Mouse (Mus musculus) heart, embryonic 12.5 days (tissue): ENCODE data around the gene Eif4b. TPM values are rescaled to one million over a fixed set of nuclear protein-coding genes. Genes with fewer than 3 reads are reported as not detected.

Experiments used
- ATAC-seq: fragments of 200-750 bp; cut with Nextera tagmentation; 2 replicates; pipeline ENCODE4 v1.8.0; 2017; ENCODE audit warnings: moderate TSS enrichment, moderate library complexity; ENCODE audit not compliant: insufficient number of reproducible peaks, low FRiP score
- H3K27ac ChIP-seq: fragments of 300-500 bp; sonication (generic); 2 replicates; pipeline ENCODE4 v1.5.1; 2016; ENCODE audit warnings: mild to moderate bottlenecking, moderate library complexity; ENCODE audit not compliant: poor library complexity, severe bottlenecking
- H3K27me3 ChIP-seq: fragments of 300-500 bp; sonication (generic); replicated peaks from 2 replicates; pipeline ENCODE4 v1.6.1; 2016; ENCODE audit warnings: mild to moderate bottlenecking, moderate library complexity
- H3K36me3 ChIP-seq: fragments of 300-500 bp; sonication (generic); 2 replicates; pipeline ENCODE4 v1.6.1; 2016; ENCODE audit warnings: mild to moderate bottlenecking, moderate library complexity
- H3K4me1 ChIP-seq: fragments of 300-500 bp; sonication (generic); replicated peaks from 2 replicates; pipeline ENCODE4 v1.6.1; 2016; ENCODE audit warnings: mild to moderate bottlenecking
- H3K4me2 ChIP-seq: fragments of 300-500 bp; sonication (generic); 2 replicates; pipeline ENCODE4 v1.6.1; 2016; ENCODE audit warnings: mild to moderate bottlenecking, moderate library complexity
- H3K4me3 ChIP-seq: fragments of 300-500 bp; sonication (generic); 2 replicates; pipeline ENCODE4 v1.5.1; 2016; ENCODE audit warnings: mild to moderate bottlenecking
- H3K9ac ChIP-seq: fragments of 300-500 bp; sonication (generic); 2 replicates; pipeline ENCODE4 v1.6.1; 2016; ENCODE audit warnings: mild to moderate bottlenecking, moderate library complexity
- H3K9me3 ChIP-seq: fragments of 300-500 bp; sonication (generic); replicated peaks from 2 replicates; pipeline ENCODE4 v1.6.1; 2016; ENCODE audit warnings: mild to moderate bottlenecking, moderate library complexity
- WGBS: fragments of 180-500 bp; shearing (Covaris S2); methylation state at CpG from one replicate; pipeline ENCODE4 v1.1.7; 2016; 5-methylcytosine and 5-hydroxymethylcytosine counted together
- polyA plus RNA-seq: library from polyadenylated mRNA; unstranded; fragments of >200 nt; fragmentation: Nextera tagmentation; extraction: Ambion mirVana; gene quantifications from 2 replicates; pipeline ENCODE4 v1.2.1, GENCODE M21; 2016

The Eif4b gene
- polyA plus RNA-seq, 1 experiment from 2014 or later = 80.2 TPM

- no peak for ATAC-seq
- no peak overlapping the region for H3K4me3 ChIP-seq
- H3K9ac ChIP-seq = no peak overlapping the region
- peaks cover 13% of the 10 kb centered on the region for H3K4me1 ChIP-seq
- H3K4me2 ChIP-seq = no peak overlapping the region
- no peaks in the 10 kb centered on the region for H3K27me3 ChIP-seq
- no peaks in the 10 kb centered on the region for H3K9me3 ChIP-seq
- WGBS = 73% methylated on average over 5 of the region's 5 CpGs
- peaks cover 81% of the 10 kb centered on the region for H3K36me3 ChIP-seq
- no peak overlapping the region for H3K27ac ChIP-seq
These were observed 47.0 kb downstream of the Eif4b start for GRCm38 (mm10) chr15:102120530-102120929.

DNA sequence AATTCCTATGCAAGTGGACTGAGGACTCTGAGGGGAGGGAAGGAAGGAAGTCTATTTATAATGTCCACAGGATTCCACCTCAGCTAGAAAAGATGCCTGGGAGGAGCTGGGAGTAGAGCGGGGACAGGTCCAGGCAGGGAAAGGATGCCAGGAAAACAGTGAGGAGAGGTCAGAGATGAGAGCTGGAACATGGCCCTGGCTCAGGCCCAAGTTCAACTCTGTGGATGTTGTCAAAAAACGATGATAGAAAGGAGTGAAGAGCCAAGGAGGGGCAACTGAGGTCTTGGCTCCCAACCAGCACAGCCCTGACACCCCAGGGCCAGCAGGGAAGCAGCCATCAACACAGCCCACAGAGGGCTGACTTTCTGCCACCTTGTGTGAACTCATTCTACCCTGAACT is 52.7 kb downstream of the Eif4b start:
- 35% methylated on average over 2 of the region's 2 CpGs for WGBS
- no peaks in the 10 kb centered on the region for H3K27me3 ChIP-seq
- peak overlapping the region; percentile 65 for H3K27ac ChIP-seq
- H3K9ac ChIP-seq = no peak overlapping the region
- no peak overlapping the region for H3K4me3 ChIP-seq
- peak; percentile 72 for ATAC-seq
- H3K9me3 ChIP-seq = no peaks in the 10 kb centered on the region
- peaks cover 16% of the 10 kb centered on the region for H3K4me1 ChIP-seq
- peaks cover 77% of the 10 kb centered on the region for H3K36me3 ChIP-seq
- H3K4me2 ChIP-seq = no peak overlapping the region

DNA sequence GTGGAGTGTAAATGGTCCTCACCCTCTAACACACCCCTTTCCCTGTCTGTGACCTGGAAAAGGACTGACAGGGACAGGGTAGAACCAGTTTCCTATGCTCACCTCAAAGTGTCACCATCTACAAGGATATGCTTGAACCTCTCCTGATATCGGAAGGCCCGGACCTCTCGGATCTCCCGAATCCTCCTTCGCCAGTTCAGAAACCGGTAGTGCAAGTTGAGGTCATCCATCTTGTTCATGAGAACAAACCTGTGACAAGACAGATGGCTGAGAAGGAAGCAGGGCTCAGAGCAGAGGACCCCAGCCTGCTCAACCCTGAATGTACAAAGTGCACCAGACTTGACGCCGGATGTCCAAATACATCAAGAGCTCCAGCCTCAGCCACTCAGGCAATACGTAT is 59.7 kb downstream of the Eif4b start:
- Histone ChIP-seq H3K9ac (no peak overlapping the region), H3K36me3 (peaks cover 53% of the 10 kb centered on the region), H3K4me2 (no peak overlapping the region), H3K27me3 (no peaks in the 10 kb centered on the region), H3K9me3 (no peaks in the 10 kb centered on the region), H3K4me1 (peaks cover 15% of the 10 kb centered on the region), H3K4me3 (no peak overlapping the region), H3K27ac (no peak overlapping the region)
- no peak for ATAC-seq
- 89% methylated on average over 9 of the region's 9 CpGs for WGBS

DNA sequence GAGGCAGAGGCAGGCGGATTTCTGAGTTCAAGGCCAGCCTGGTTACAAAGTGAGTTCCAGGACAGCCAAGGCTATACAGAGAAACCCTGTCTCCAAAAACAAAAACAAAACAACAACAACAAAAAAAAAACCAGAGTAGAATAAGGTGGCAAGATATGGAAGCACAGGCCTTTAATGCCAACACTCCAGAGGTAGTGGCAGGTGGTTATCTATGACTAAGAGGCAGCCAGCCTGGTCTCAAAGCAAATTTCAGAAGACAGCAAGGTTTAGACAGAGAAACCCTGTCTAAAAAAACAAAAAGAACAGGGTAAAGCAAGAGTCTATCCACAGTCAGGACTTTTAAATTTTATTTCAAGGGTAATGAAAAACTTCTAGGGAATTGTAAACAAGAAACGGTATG is 61.1 kb downstream of the Eif4b start:
- H3K4me2 ChIP-seq = peak overlapping the region; percentile 83
- peaks cover 41% of the 10 kb centered on the region for H3K36me3 ChIP-seq
- no peak overlapping the region for H3K4me3 ChIP-seq
- no peak overlapping the region for H3K9ac ChIP-seq
- peaks cover 15% of the 10 kb centered on the region for H3K4me1 ChIP-seq
- 87% methylated on average over 2 of the region's 2 CpGs for WGBS
- H3K9me3 ChIP-seq = no peaks in the 10 kb centered on the region
- H3K27me3 ChIP-seq = no peaks in the 10 kb centered on the region
- ATAC-seq = no peak
- H3K27ac ChIP-seq = no peak overlapping the region

DNA sequence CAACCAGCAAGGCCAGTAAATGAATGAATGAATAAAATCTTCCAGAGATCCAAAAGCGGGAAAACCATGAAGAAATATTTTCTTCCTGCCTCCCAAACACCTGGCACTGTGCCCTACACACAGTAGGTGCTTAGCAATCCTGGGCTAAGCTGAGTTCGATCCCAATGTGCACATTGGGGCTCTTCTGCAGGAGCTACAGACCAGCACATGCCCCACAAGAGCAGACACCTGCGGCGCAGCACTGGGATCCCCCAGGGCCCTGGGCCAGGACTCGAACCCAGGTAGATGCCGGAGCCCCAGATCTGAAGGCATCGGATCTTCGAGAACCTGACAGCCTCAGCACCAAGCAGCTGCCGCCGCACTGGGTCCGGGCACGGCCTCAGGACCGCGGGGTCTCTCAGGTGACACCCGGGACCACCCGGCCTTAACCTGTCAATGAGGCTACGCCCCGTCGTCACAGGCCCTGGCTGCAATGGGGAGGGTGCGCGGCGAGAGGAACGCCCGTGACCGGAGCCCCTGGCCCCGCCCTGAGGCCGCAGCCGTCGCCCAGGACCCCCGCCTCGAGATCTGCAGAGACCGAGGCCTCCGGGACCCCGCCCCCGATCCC is 62.1 kb downstream of the Eif4b start:
- 5% methylated on average over 35 of the region's 35 CpGs for WGBS
- H3K4me2 ChIP-seq = peak overlapping the region; percentile 83

DNA sequence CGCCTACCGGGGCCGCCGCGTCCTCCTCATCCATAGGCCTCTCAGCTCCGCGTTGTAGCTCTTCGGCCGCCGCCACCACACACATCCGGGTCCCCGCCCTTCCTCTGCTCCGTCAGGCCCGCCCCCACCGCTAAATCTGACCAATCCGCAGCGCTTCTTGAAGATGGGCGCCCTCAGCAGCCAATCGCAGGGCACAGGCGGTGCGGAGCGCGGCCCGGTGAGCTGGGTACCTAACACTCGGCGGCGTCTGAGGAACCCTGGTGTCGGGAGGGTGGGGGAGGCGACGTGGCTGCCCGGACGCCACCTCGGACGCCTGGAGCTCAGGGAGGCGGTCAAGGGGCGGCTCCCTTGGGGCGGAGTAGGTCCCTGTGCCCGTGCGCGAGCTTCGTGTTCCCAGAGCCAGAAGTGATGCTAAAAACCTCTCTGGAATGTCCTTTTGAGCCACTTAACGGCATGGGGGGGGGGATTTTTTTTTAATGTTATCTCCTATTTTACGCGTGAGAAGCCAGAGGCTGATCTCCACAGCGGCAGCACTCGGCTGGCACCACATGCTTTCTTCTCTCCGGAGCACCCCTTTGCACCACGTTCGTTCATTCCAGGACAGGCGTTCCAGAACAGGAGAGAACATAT is 62.7 kb downstream of the Eif4b start, which contains the start of gene Spryd3:
TSS of gene Spryd3 (minus strand) at position 106 of the 630 bp plus-strand sequence.
- 0 out of 2 replicates have a peak, but pooled peaks cover 2% of the 10 kb centered on the region for H3K27me3 ChIP-seq
- peak; percentile 100 for ATAC-seq
- peaks cover 25% of the 10 kb centered on the region for H3K36me3 ChIP-seq
- H3K4me2 ChIP-seq = peak within 1 kb of the TSS; percentile 83
- peak within 1 kb of the TSS; percentile 96 for H3K4me3 ChIP-seq
- peaks cover 15% of the 10 kb centered on the region for H3K4me1 ChIP-seq
- H3K9ac ChIP-seq = peak within 1 kb of the TSS; percentile 92
- no peaks in the 10 kb centered on the region for H3K9me3 ChIP-seq
- WGBS = 1% methylated on average over 50 of the region's 50 CpGs
- H3K27ac ChIP-seq = peak within 1 kb of the TSS; percentile 73

More for the DNA sequence above, 62.1 kb downstream of the Eif4b start:
- no peaks in the 10 kb centered on the region for H3K9me3 ChIP-seq
- peaks cover 32% of the 10 kb centered on the region for H3K36me3 ChIP-seq
- peak overlapping the region; percentile 72 for H3K27ac ChIP-seq
- 0 out of 2 replicates have a peak, but pooled peaks cover 2% of the 10 kb centered on the region for H3K27me3 ChIP-seq
- H3K4me3 ChIP-seq = peak overlapping the region; percentile 96
- H3K4me1 ChIP-seq = peaks cover 15% of the 10 kb centered on the region
- ATAC-seq = peak; percentile 5; the same call in 1 of the 2 replicates
- peak overlapping the region; percentile 92 for H3K9ac ChIP-seq

DNA sequence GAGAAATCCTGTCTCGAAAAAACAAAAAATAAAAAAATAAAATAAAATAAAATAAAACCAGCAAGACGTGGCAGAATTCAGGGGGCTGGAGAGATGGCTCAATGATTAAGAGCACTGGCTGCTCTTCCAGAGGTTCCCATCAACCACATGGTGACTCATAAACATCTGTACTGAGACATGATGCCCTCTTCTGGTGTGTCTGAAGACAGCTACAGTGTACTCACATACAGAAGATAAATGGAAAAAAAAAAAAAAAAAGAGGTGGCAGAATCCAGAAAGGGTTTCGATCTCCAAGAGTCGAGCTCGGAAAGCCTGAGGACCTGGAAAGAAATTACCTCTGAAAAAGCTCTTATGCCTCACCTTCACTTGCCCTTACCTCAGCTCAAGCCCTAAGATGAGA is 67.5 kb downstream of the Eif4b start:
- no peaks in the 10 kb centered on the region for H3K9me3 ChIP-seq
- 88% methylated on average over 5 of the region's 5 CpGs for WGBS
- no peak overlapping the region for H3K27ac ChIP-seq
- H3K4me3 ChIP-seq = no peak overlapping the region
- no peak for ATAC-seq
- H3K27me3 ChIP-seq = peaks cover 36% of the 10 kb centered on the region
- no peak overlapping the region for H3K4me2 ChIP-seq
- no peak overlapping the region for H3K9ac ChIP-seq
- H3K36me3 ChIP-seq = no peaks in the 10 kb centered on the region
- H3K4me1 ChIP-seq = peaks cover 25% of the 10 kb centered on the region

- Histone ChIP-seq H3K4me3 (no peak overlapping the region), H3K27ac (no peak overlapping the region), H3K9me3 (no peaks in the 10 kb centered on the region), H3K9ac (no peak overlapping the region), H3K4me1 (peaks cover 23% of the 10 kb centered on the region), H3K4me2 (no peak overlapping the region), H3K27me3 (peaks cover 40% of the 10 kb centered on the region), H3K36me3 (no peaks in the 10 kb centered on the region)
- no peak for ATAC-seq
- whole genome bisulfite sequencing = 46% methylated on average over 23 of the region's 23 CpGs
These were observed 69.6 kb downstream of the Eif4b start for GRCm38 (mm10) chr15:102142914-102143912.

GRCm38 (mm10) chr15:102144274-102144711 is 70.7 kb downstream of the Eif4b start, which contains the start of gene Igfbp6:
Gene Igfbp6, plus strand, starts transcription at chr15:102144362.
- Histone ChIP-seq H3K9ac (peak within 1 kb of the TSS; percentile 37; the same call in 1 of the 2 replicates), H3K4me3 (peak within 1 kb of the TSS; percentile 27), H3K27ac (no peak within 1 kb of the TSS), H3K9me3 (no peaks in the 10 kb centered on the region), H3K36me3 (no peaks in the 10 kb centered on the region), H3K4me2 (peak within 1 kb of the TSS; percentile 54), H3K27me3 (peaks cover 40% of the 10 kb centered on the region), H3K4me1 (peaks cover 23% of the 10 kb centered on the region)
- ATAC-seq = no peak
- WGBS = 8% methylated on average over 22 of the region's 22 CpGs

DNA sequence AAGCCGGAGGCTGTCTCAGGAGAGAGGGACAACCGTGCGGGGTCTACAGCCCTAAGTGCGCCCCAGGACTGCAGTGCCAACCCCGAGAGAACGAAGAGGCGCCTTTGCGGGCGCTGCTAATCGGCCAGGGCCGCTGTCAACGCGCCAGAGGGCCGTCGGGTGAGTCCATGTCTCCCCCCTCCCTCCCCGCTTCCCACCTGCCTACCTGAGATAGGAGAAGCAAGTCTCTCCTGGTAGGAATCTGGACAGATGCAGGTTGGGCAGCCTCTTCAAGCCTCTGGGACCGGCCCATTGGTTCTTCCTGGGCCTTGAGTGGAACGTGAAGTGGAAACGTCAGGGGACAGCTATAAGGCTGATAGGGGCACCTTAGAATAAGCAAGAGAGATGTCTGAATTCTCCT is 71.2 kb downstream of the Eif4b start:
- H3K4me2 ChIP-seq = peak overlapping the region; percentile 54
- H3K36me3 ChIP-seq = no peaks in the 10 kb centered on the region
- no peak for ATAC-seq
- H3K27ac ChIP-seq = no peak overlapping the region
- peak overlapping the region; percentile 27 for H3K4me3 ChIP-seq
- 9% methylated on average over 19 of the region's 19 CpGs for WGBS
- peak overlapping the region; percentile 37; the same call in 1 of the 2 replicates for H3K9ac ChIP-seq
- H3K9me3 ChIP-seq = no peaks in the 10 kb centered on the region
- H3K27me3 ChIP-seq = peaks cover 40% of the 10 kb centered on the region
- H3K4me1 ChIP-seq = peaks cover 24% of the 10 kb centered on the region
